Mouse (Mus musculus) lung, embryonic 14.5 days (tissue): Measurements from ENCODE around the gene Ccdc77. TPM values are rescaled to one million over a fixed set of nuclear protein-coding genes. Genes with fewer than 3 reads are reported as not detected.

Source experiments
- ATAC-seq: fragments of 200-750 bp; cut with Nextera tagmentation; 2 replicates; pipeline ENCODE4 v1.8.0; 2017; ENCODE audit warnings: mild to moderate bottlenecking, moderate TSS enrichment, moderate library complexity; ENCODE audit not compliant: insufficient read depth
- DNase-seq: peaks from one replicate; pipeline ENCODE4 v3.0.0-alpha.2; 2015
- H3K27ac ChIP-seq: fragments of 300-500 bp; sonication (generic); 2 replicates; pipeline ENCODE4 v1.5.1; 2014; ENCODE audit warnings: low read depth, mild to moderate bottlenecking, moderate library complexity
- H3K27me3 ChIP-seq: fragments of 300-500 bp; sonication (generic); 2 replicates; pipeline ENCODE4 v1.6.1; 2014; ENCODE audit warnings: low read length, control low read depth; ENCODE audit not compliant: insufficient read depth
- H3K36me3 ChIP-seq: fragments of 300-500 bp; sonication (generic); 2 replicates; pipeline ENCODE4 v1.6.1; 2014; ENCODE audit warnings: control low read depth; ENCODE audit not compliant: insufficient read depth
- H3K4me1 ChIP-seq: fragments of 300-500 bp; sonication (generic); 2 replicates; pipeline ENCODE4 v1.6.1; 2014; ENCODE audit warnings: antibody characterized with exemption, control low read depth; ENCODE audit not compliant: insufficient read depth
- H3K4me2 ChIP-seq: fragments of 300-500 bp; sonication (generic); 2 replicates; pipeline ENCODE4 v1.6.1; 2014; ENCODE audit warnings: mild to moderate bottlenecking
- H3K4me3 ChIP-seq: fragments of 300-500 bp; sonication (generic); 2 replicates; pipeline ENCODE4 v1.5.1; 2014; ENCODE audit warnings: low read depth, low read length
- H3K9ac ChIP-seq: fragments of 300-500 bp; sonication (generic); 2 replicates; pipeline ENCODE4 v1.6.1; 2014
- H3K9me3 ChIP-seq: fragments of 300-500 bp; sonication (generic); 2 replicates; pipeline ENCODE4 v1.6.1; 2016; ENCODE audit warnings: low read depth, low read length, control low read depth
- CTCF ChIP-seq: IDR thresholded peaks from 2 replicates; pipeline ENCODE4 v1.5.1; 2016; ENCODE audit warnings: antibody characterized with exemption, low read depth
- WGBS: fragments of 180-500 bp; shearing (Covaris S2); extraction: QIAGEN DNeasy Blood & Tissue Kit; methylation state at CpG from one replicate; pipeline ENCODE4 v1.1.7; 2014; 5-methylcytosine and 5-hydroxymethylcytosine counted together
- polyA plus RNA-seq: library from polyadenylated mRNA; unstranded; fragments of >200 nt; fragmentation: Nextera tagmentation; extraction: Ambion mirVana; gene quantifications from 2 replicates; pipeline ENCODE4 v1.2.1, GENCODE M21; 2014

The Ccdc77 gene
- polyA plus RNA-seq, 1 experiment from 2014 or later: 26.5 TPM

DNA sequence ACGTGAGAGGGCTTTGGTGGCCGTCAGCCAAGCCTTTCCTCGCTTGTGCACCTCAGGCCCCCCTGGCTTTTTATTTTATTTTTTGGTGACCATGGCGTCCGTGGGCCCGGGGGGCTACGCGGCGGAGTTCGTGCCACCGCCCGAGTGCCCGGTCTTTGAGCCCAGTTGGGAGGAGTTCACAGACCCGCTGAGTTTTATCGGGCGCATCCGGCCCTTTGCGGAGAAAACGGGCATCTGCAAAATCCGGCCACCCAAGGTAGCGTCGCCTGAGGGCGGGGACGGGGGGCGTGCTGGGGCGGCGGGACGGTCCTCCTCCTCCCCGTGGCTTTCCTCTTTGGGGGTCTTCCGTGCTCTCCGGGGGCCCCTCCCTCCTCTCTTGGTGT lies 340 bp upstream of the Ccdc77 start:
- Histone ChIP-seq H3K4me2 (peak overlapping the region; percentile 88), H3K9ac (peak overlapping the region; percentile 93), H3K27me3 (no peaks in the 10 kb centered on the region), H3K4me1 (peaks cover 8% of the 10 kb centered on the region), H3K4me3 (peak overlapping the region; percentile 97), H3K27ac (peak overlapping the region; percentile 97), H3K9me3 (no peaks in the 10 kb centered on the region), H3K36me3 (peaks cover 26% of the 10 kb centered on the region)
- WGBS: under 1% methylated on average over 31 of the region's 31 CpGs
- ATAC-seq (peak; percentile 33), DNase-seq (no peak)
- TF ChIP-seq CTCF: no peak

DNA sequence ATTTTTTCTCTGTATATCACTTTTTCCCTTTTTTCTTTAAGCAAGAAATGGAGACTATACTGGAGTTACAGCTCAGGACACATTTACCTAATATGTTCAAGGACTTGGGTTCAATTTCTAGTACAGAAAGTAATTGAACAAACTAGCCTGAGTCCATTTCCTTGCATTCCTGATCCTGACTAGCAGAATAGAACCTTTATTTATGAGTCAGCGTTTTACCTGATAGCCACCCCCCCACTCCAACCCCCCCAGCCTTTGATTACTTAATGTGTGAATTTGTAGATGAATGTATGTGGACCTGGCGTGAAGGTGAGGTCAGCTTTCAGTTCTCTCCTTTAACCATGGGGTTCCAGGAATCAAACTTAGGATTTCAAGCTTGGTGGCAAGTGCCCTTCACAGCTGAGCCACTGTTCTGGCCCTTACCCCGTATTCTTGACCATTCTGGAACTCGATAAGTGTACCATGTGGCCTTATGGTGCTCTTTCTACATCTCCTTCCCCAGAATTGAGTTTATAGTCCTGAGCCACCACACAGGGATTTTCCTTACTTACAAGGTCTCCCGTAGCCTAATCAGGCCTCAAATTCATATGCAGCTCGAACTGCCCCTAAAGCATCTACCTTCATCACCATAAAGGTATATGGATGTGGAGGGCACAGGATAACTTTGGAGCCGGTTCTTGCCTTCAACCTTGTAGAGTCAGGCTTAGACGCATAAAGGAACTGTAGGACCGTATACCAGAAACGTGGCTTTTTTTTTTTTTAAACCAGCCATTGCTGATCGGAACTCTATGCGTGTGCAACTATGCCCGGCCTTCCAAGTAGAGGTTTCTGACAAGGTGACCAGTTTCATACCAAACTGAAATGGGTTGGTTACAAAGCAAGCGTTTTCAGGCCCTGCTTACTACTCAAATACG lies 1.1 kb downstream of the Ccdc77 start:
- Histone ChIP-seq H3K36me3 (peaks cover 11% of the 10 kb centered on the region), H3K27me3 (no peaks in the 10 kb centered on the region), H3K27ac (peak overlapping the region; percentile 97), H3K4me3 (peak overlapping the region; percentile 97), H3K9ac (peak overlapping the region; percentile 93), H3K4me1 (peaks cover 8% of the 10 kb centered on the region), H3K9me3 (no peaks in the 10 kb centered on the region), H3K4me2 (peak overlapping the region; percentile 88)
- TF ChIP-seq CTCF: no peak
- DNase-seq (no peak), ATAC-seq (peak; percentile 36)
- 19% methylated on average over 15 of the region's 15 CpGs for WGBS

DNA sequence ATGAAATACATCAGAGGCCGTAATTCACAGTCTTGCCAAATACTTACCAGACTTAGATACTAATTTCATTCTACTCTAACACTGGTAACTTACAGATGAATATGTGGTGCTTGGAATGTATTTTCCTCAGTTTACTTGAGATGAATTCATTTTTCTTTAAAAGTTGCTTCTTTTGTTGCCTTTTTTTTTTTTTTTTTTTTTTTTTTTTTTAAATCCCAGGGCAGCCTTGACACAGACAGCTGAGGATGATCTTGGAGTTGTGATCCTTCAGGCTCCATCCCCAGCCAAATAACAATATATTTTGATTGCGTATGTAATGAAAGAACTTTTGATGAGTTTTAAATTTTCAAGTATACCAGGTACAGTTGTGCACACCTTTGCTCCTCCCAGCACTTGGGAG lies 2.0 kb downstream of the Ccdc77 start:
- no peak for TF ChIP-seq CTCF
- no peak overlapping the region for H3K4me2 ChIP-seq
- no peak for ATAC-seq
- H3K27ac ChIP-seq: no peak overlapping the region
- H3K36me3 ChIP-seq: peaks cover 3% of the 10 kb centered on the region
- no peak overlapping the region for H3K9ac ChIP-seq
- 92% methylated on average over 2 of the region's 2 CpGs for WGBS
- no peaks in the 10 kb centered on the region for H3K9me3 ChIP-seq
- peaks cover 8% of the 10 kb centered on the region for H3K4me1 ChIP-seq
- H3K27me3 ChIP-seq: no peaks in the 10 kb centered on the region
- DNase-seq: no peak
- no peak overlapping the region for H3K4me3 ChIP-seq

DNA sequence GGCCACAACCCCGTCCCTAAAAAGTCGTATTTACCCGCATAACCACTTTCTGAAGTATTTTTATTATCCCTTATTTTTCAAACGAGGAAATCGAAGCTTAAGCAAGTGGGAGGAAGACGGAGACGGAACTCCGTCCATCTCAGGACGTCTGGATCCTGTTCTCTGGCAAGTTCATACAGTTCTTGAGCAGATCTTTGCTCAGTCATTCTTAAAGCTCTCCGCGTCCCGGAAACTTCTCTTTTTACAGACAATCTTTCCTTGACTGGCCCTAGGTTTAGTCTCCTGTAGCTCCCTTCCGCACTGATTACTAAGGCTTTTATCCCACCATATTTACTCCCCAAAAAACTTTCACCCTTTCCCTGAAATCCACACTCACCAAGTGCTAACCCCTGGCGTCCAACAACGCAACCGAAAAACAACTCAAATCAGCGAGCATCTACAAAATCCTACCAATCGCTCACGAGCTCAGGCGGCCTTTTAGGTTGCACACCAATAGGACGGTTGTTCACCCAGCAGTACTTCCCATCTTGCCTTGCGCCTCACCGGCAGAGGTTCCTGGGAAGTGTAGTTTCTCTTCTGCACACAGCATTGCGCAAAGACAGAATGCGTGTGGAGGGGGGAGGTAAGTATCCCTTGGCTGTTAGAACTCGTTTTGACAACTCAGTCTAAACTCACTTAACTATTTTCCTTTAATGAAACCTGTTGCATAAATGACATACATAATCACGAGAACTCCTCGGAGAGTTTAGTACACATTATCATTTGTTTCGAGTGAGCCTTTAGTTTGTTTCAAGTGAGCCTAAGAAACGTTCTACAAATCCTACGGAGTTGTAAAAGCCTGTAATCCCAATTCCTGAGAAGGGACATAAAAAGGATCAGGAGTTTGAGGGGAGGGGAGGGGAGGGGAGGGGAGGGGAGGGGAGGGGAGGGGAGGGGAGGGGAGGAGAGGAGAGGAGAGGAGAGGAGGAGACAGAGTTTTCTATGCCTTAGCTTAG lies 6.9 kb downstream of the Ccdc77 start:
- Histone ChIP-seq H3K27ac (peak overlapping the region; percentile 90), H3K36me3 (peaks cover 12% of the 10 kb centered on the region), H3K9ac (peak overlapping the region; percentile 76), H3K27me3 (no peaks in the 10 kb centered on the region), H3K4me2 (peak overlapping the region; percentile 82), H3K4me3 (peak overlapping the region; percentile 61), H3K9me3 (no peaks in the 10 kb centered on the region), H3K4me1 (peaks cover 2% of the 10 kb centered on the region; the same call in 1 of the 2 replicates)
- peak; percentile 96 for DNase-seq
- under 1% methylated on average over 31 of the region's 31 CpGs for WGBS
- TF ChIP-seq CTCF: peak; percentile 41
- peak; percentile 99 for ATAC-seq

DNA sequence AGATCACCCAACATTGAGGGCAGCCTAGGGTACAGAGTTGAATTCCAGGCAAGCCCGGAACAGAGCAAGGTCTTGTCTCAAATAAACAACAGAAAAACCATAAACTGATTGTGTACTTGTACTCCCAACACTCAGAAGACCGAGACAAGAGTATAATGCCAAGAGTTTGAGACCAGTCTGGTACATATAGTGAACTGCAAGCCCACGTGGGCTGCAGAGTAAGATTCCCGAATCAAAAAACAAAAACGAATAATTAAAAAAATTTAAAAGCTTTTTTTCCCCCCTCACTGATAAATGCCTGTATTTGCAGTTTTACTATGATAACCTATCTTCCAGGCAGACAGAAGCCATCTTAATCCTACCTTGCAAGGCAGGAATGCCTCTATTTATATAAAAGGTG lies 7.7 kb downstream of the Ccdc77 start:
- H3K4me1 ChIP-seq: peaks cover 2% of the 10 kb centered on the region; the same call in 1 of the 2 replicates
- peak overlapping the region; percentile 90 for H3K27ac ChIP-seq
- ATAC-seq (no peak), DNase-seq (peak; percentile 1)
- H3K4me3 ChIP-seq: peak overlapping the region; percentile 61
- H3K9ac ChIP-seq: peak overlapping the region; percentile 76
- H3K9me3 ChIP-seq: no peaks in the 10 kb centered on the region
- TF ChIP-seq CTCF: no peak
- no peaks in the 10 kb centered on the region for H3K27me3 ChIP-seq
- WGBS: 19% methylated on average over 5 of the region's 5 CpGs
- peak overlapping the region; percentile 82 for H3K4me2 ChIP-seq
- H3K36me3 ChIP-seq: peaks cover 12% of the 10 kb centered on the region

DNA sequence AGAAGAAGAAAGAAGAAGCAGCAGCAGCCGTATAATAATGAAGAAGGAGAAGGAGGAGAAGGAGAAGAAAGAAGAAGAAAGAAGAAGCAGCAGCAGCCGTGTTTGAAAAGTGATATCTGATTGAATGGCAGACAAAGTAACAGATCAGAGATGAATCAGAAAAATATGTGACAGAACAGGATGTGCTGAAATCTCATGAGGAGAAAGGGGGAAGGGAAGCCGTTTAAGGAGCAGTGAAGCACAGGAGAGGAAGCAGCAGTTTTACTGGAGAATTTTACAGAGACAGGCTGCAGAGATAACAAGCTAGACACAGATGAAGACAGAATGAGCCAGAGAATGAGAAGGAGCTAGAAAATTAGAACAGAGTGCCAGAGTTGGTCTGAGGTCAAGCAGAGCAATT lies 15.2 kb downstream of the Ccdc77 start:
- H3K36me3 ChIP-seq: peaks cover 69% of the 10 kb centered on the region
- H3K9ac ChIP-seq: no peak overlapping the region
- H3K27me3 ChIP-seq: no peaks in the 10 kb centered on the region
- DNase-seq (no peak), ATAC-seq (no peak)
- TF ChIP-seq CTCF: no peak
- no peak overlapping the region for H3K4me2 ChIP-seq
- no peak overlapping the region for H3K4me3 ChIP-seq
- 82% methylated on average over 3 of the region's 3 CpGs for WGBS
- H3K4me1 ChIP-seq: no peaks in the 10 kb centered on the region
- no peak overlapping the region for H3K27ac ChIP-seq
- H3K9me3 ChIP-seq: no peaks in the 10 kb centered on the region
